Mouse (Mus musculus): ENCODE data around the gene Tsga10ip. TPM values are rescaled to one million over a fixed set of nuclear protein-coding genes. Genes with fewer than 3 reads are reported as not detected.
"Not testable (repeated sequence)": the region's sequence is repeated elsewhere in the genome, so short reads cannot be mapped to it uniquely, and the experiment has no call there.

Tsga10ip gene
- total and polyA plus RNA-seq, 3 experiments = 0.87 to 0.89 TPM; not detected in 1

GRCm38 (mm10) chr19:5405924-5406323 is 3.6 kb upstream of the Tsga10ip start:
- H3K79me2 ChIP-seq (replicated peaks; ENCODE audit: control insufficient read depth, extremely low read depth, insufficient read depth, poor library complexity, severe bottlenecking) = no peaks in the 10 kb centered on the region
- H3K27ac ChIP-seq (ENCODE audit: insufficient read depth, low read depth) = no peak overlapping the region
- in situ Hi-C loops (cut with MboI; ENCODE audit: low pct_ligation_motif_present, low pct_unique_long_range_greater_than_20kb, low sequenced_read_pairs) (no loop called here), dilution Hi-C loops (cut with MboI; ENCODE audit: extremely low pct_ligation_motif_present, extremely low pct_unique_long_range_greater_than_20kb, low sequenced_read_pairs) (no loop called here)
- H3K4me2 ChIP-seq (ENCODE audit: insufficient read depth, low read depth, poor library complexity, severe bottlenecking) = peak overlapping the region; percentile 71
- no peaks in the 10 kb centered on the region for H3K27me3 ChIP-seq (replicated peaks)
- H3K4me1 ChIP-seq (ENCODE audit: control insufficient read depth in 1 of 2, insufficient read depth in 2 of 2) = peaks cover 7 to 28% of the 10 kb centered on the region in 2 experiments
- H3K4me3 ChIP-seq (replicated peaks in 1 of 3; ENCODE audit: low read depth in 2 of 3, low read length in 2 of 3, poor library complexity in 1 of 3) = peak overlapping the region; percentile 25 to 46 (median 33)
- peaks cover 0 to 6% of the 10 kb centered on the region in 2 experiments for H3K36me3 ChIP-seq (replicated peaks in 1 of 2; ENCODE audit: control insufficient read depth in 1 of 2, insufficient read depth in 1 of 2, low read length in 1 of 2)
- H3K9me3 ChIP-seq (replicated peaks; ENCODE audit: low read length) = no peaks in the 10 kb centered on the region
- DNase-seq (ENCODE audit: extremely low read depth) = peak; percentile 24
- TF ChIP-seq RAD21 (IDR thresholded peaks at IDR 0.05; ENCODE audit: low read depth, low read length) (no peak), MAFK (IDR thresholded peaks at IDR 0.05; ENCODE audit: insufficient replicate concordance, low read length) (no peak), ETS1 (conservative IDR thresholded peaks at IDR 0.05; ENCODE audit: low read depth, low read length) (no peak), ZKSCAN1 (IDR thresholded peaks at IDR 0.05; ENCODE audit: borderline replicate concordance, low read depth, low read length) (no peak), E2F4 (IDR thresholded peaks at IDR 0.05; ENCODE audit: insufficient replicate concordance, low read depth, low read length) (no peak), SMC3 (IDR thresholded peaks at IDR 0.05; ENCODE audit: low read depth, low read length) (no peak), CTCF (conservative IDR thresholded peaks at IDR 0.05 in 1 of 2, IDR thresholded peaks at IDR 0.05 in 1 of 2; ENCODE audit: low read depth in 2 of 2, low read length in 2 of 2) (no peak), BHLHE40 (IDR thresholded peaks at IDR 0.05; ENCODE audit: low read depth, low read length) (no peak), USF1 (IDR thresholded peaks at IDR 0.05; ENCODE audit: low read depth, low read length) (no peak), MXI1 (IDR thresholded peaks at IDR 0.05; ENCODE audit: low read depth, low read length) (no peak), MAZ (IDR thresholded peaks at IDR 0.05; ENCODE audit: low read depth, low read length) (no peak), MAX (IDR thresholded peaks at IDR 0.05; ENCODE audit: low read length) (no peak), ZC3H11A (IDR thresholded peaks at IDR 0.05; ENCODE audit: low read depth, low read length) (no peak), GABPA (IDR thresholded peaks at IDR 0.05; ENCODE audit: insufficient replicate concordance, low read depth, low read length) (no peak), MEF2A (IDR thresholded peaks at IDR 0.05; ENCODE audit: borderline replicate concordance, low read depth, low read length) (no peak), HCFC1 (IDR thresholded peaks at IDR 0.05; ENCODE audit: low read depth, low read length) (no peak), NELFE (IDR thresholded peaks at IDR 0.05; ENCODE audit: low read depth, low read length) (no peak), USF2 (conservative IDR thresholded peaks at IDR 0.05; ENCODE audit: low read depth, low read length) (no peak)
- 0 out of 2 replicates have a peak overlapping the region, but pooled peaks have one; percentile 2 for H3K9ac ChIP-seq (ENCODE audit: insufficient read depth, low read depth)

GRCm38 (mm10) chr19:5401073-5401472 is 1.3 kb downstream of the Tsga10ip start:
- in situ Hi-C loops (cut with MboI; ENCODE audit: low pct_ligation_motif_present, low pct_unique_long_range_greater_than_20kb, low sequenced_read_pairs) = loop anchor here (5.0 kb wide), 1 partner anchor 64 kb away; the partner anchor contains the start of gene Catsper1
- H3K36me3 ChIP-seq (replicated peaks in 1 of 2; ENCODE audit: control insufficient read depth in 1 of 2, insufficient read depth in 1 of 2, low read length in 1 of 2); DNase-seq (ENCODE audit: extremely low read depth); H3K79me2 ChIP-seq (replicated peaks; ENCODE audit: control insufficient read depth, extremely low read depth, insufficient read depth, poor library complexity, severe bottlenecking); H3K9me3 ChIP-seq (replicated peaks; ENCODE audit: low read length); H3K4me3 ChIP-seq (replicated peaks in 1 of 3; ENCODE audit: low read depth in 2 of 3, low read length in 2 of 3, poor library complexity in 1 of 3); H3K27ac ChIP-seq (ENCODE audit: insufficient read depth, low read depth); H3K9ac ChIP-seq (ENCODE audit: insufficient read depth, low read depth); H3K27me3 ChIP-seq (replicated peaks); H3K4me2 ChIP-seq (ENCODE audit: insufficient read depth, low read depth, poor library complexity, severe bottlenecking); dilution Hi-C loops (cut with MboI; ENCODE audit: extremely low pct_ligation_motif_present, extremely low pct_unique_long_range_greater_than_20kb, low sequenced_read_pairs): not testable (repeated sequence)
- peak; percentile 94 for TF ChIP-seq TBP (conservative IDR thresholded peaks at IDR 0.05; ENCODE audit: low read depth, low read length)
- peaks cover 5 to 20% of the 10 kb centered on the region in 2 experiments; a peak in 3 of 4 replicates for H3K4me1 ChIP-seq (ENCODE audit: control insufficient read depth in 1 of 2, insufficient read depth in 2 of 2)

Measured in CH12.LX (cell line).